Mouse (Mus musculus): Measurements from ENCODE around the gene Usp29. TPM values are rescaled to one million over a fixed set of nuclear protein-coding genes. Genes with fewer than 3 reads are reported as not detected.
A peak's percentile ranks its signal among the peaks of the same experiment; 100 is the strongest.

Gene Usp29
- polyA plus RNA-seq, 1 experiment: not detected

- Histone ChIP-seq H3K4me1 (ENCODE audit: control insufficient read depth, insufficient read depth, low read length) (no peaks in the 10 kb centered on the region), H3K27ac (ENCODE audit: insufficient read depth, low read depth, low read length) (peak overlapping the region; percentile 94), H3K4me3 (ENCODE audit: insufficient read depth, low read depth, low read length) (peak overlapping the region; percentile 57)
- 48% methylated on average over 19 of the region's 19 CpGs for WGBS
- TF ChIP-seq CTCF (IDR thresholded peaks at IDR 0.05; ENCODE audit: insufficient read depth, low read depth, low read length) (no peak), POLR2A (IDR thresholded peaks at IDR 0.05; ENCODE audit: insufficient read depth, low read depth, low read length) (no peak; the same call in 1 of the 2 replicates)
These were observed 2.0 kb upstream of the Usp29 start for GRCm38 (mm10) chr7:6728263-6728931.

GRCm38 (mm10) chr7:6729061-6729817, 1.1 kb upstream of the Usp29 start:
- H3K4me3 ChIP-seq (ENCODE audit: insufficient read depth, low read depth, low read length): peak overlapping the region; percentile 57
- 53% methylated on average over 37 of the region's 37 CpGs for WGBS
- 0 out of 2 replicates have a peak, but pooled peaks have one; percentile 32 for TF ChIP-seq CTCF (IDR thresholded peaks at IDR 0.05; ENCODE audit: insufficient read depth, low read depth, low read length)
- no peak for TF ChIP-seq POLR2A (IDR thresholded peaks at IDR 0.05; ENCODE audit: insufficient read depth, low read depth, low read length)

GRCm38 (mm10) chr7:6730801-6731200, 423 bp downstream of the Usp29 start:
- peak overlapping the region; percentile 53 for H3K4me3 ChIP-seq (ENCODE audit: insufficient read depth, low read depth, low read length)
- peak overlapping the region; percentile 45; the same call in 1 of the 2 replicates for H3K27ac ChIP-seq (ENCODE audit: insufficient read depth, low read depth, low read length)
- H3K4me1 ChIP-seq (ENCODE audit: control insufficient read depth, insufficient read depth, low read length): no peaks in the 10 kb centered on the region
- 52% methylated on average over 15 of the region's 15 CpGs for whole genome bisulfite sequencing
- TF ChIP-seq POLR2A (IDR thresholded peaks at IDR 0.05; ENCODE audit: insufficient read depth, low read depth, low read length) (no peak), CTCF (IDR thresholded peaks at IDR 0.05; ENCODE audit: insufficient read depth, low read depth, low read length) (no peak)

More at GRCm38 (mm10) chr7:6729061-6729817, 1.1 kb upstream of the Usp29 start:
- no peaks in the 10 kb centered on the region for H3K4me1 ChIP-seq (ENCODE audit: control insufficient read depth, insufficient read depth, low read length)
- H3K27ac ChIP-seq (ENCODE audit: insufficient read depth, low read depth, low read length): peak overlapping the region; percentile 93

- WGBS: 47% methylated on average over 3 of the region's 3 CpGs
- no peak overlapping the region for H3K4me3 ChIP-seq (ENCODE audit: insufficient read depth, low read depth, low read length)
- no peaks in the 10 kb centered on the region for H3K4me1 ChIP-seq (ENCODE audit: control insufficient read depth, insufficient read depth, low read length)
- no peak overlapping the region for H3K27ac ChIP-seq (ENCODE audit: insufficient read depth, low read depth, low read length)
- TF ChIP-seq CTCF (IDR thresholded peaks at IDR 0.05; ENCODE audit: insufficient read depth, low read depth, low read length) (no peak), POLR2A (IDR thresholded peaks at IDR 0.05; ENCODE audit: insufficient read depth, low read depth, low read length) (no peak)
These were observed 995 bp downstream of the Usp29 start for GRCm38 (mm10) chr7:6731373-6731772.

GRCm38 (mm10) chr7:6731930-6732329, 1.6 kb downstream of the Usp29 start:
- Histone ChIP-seq H3K27ac (ENCODE audit: insufficient read depth, low read depth, low read length) (no peak overlapping the region), H3K4me3 (ENCODE audit: insufficient read depth, low read depth, low read length) (no peak overlapping the region), H3K4me1 (ENCODE audit: control insufficient read depth, insufficient read depth, low read length) (no peaks in the 10 kb centered on the region)
- TF ChIP-seq CTCF (IDR thresholded peaks at IDR 0.05; ENCODE audit: insufficient read depth, low read depth, low read length) (no peak), POLR2A (IDR thresholded peaks at IDR 0.05; ENCODE audit: insufficient read depth, low read depth, low read length) (no peak)
- 52% methylated on average over 4 of the region's 4 CpGs for WGBS

GRCm38 (mm10) chr7:6736060-6736459, 5.7 kb downstream of the Usp29 start:
- Histone ChIP-seq H3K4me1 (ENCODE audit: control insufficient read depth, insufficient read depth, low read length) (no peaks in the 10 kb centered on the region), H3K4me3 (ENCODE audit: insufficient read depth, low read depth, low read length) (no peak overlapping the region), H3K27ac (ENCODE audit: insufficient read depth, low read depth, low read length) (no peak overlapping the region)
- TF ChIP-seq CTCF (IDR thresholded peaks at IDR 0.05; ENCODE audit: insufficient read depth, low read depth, low read length) (no peak), POLR2A (IDR thresholded peaks at IDR 0.05; ENCODE audit: insufficient read depth, low read depth, low read length) (no peak)
- 57% methylated on average over 1 of the region's 1 CpGs for WGBS

- Histone ChIP-seq H3K4me3 (ENCODE audit: insufficient read depth, low read depth, low read length) (no peak overlapping the region), H3K27ac (ENCODE audit: insufficient read depth, low read depth, low read length) (no peak overlapping the region), H3K4me1 (ENCODE audit: control insufficient read depth, insufficient read depth, low read length) (no peaks in the 10 kb centered on the region)
- 66% methylated on average over 10 of the region's 10 CpGs for WGBS
- TF ChIP-seq POLR2A (IDR thresholded peaks at IDR 0.05; ENCODE audit: insufficient read depth, low read depth, low read length): no peak
- TF ChIP-seq CTCF (IDR thresholded peaks at IDR 0.05; ENCODE audit: insufficient read depth, low read depth, low read length): no peak
These were observed 14.0 kb downstream of the Usp29 start for GRCm38 (mm10) chr7:6744281-6744904.

GRCm38 (mm10) chr7:6749196-6749595, 18.8 kb downstream of the Usp29 start:
- no peak overlapping the region for H3K4me3 ChIP-seq (ENCODE audit: insufficient read depth, low read depth, low read length)
- H3K27ac ChIP-seq (ENCODE audit: insufficient read depth, low read depth, low read length): no peak overlapping the region
- TF ChIP-seq POLR2A (IDR thresholded peaks at IDR 0.05; ENCODE audit: insufficient read depth, low read depth, low read length) (no peak), CTCF (IDR thresholded peaks at IDR 0.05; ENCODE audit: insufficient read depth, low read depth, low read length) (no peak)
- H3K4me1 ChIP-seq (ENCODE audit: control insufficient read depth, insufficient read depth, low read length): no peaks in the 10 kb centered on the region
- WGBS: 50% methylated on average over 7 of the region's 7 CpGs

GRCm38 (mm10) chr7:6753440-6753839, 23.1 kb downstream of the Usp29 start:
- WGBS: 20% methylated on average over 4 of the region's 4 CpGs
- H3K27ac ChIP-seq (ENCODE audit: insufficient read depth, low read depth, low read length): 0 out of 2 replicates have a peak overlapping the region, but pooled peaks have one; percentile 51
- TF ChIP-seq CTCF (IDR thresholded peaks at IDR 0.05; ENCODE audit: insufficient read depth, low read depth, low read length): no peak

More at GRCm38 (mm10) chr7:6753440-6753839, 23.1 kb downstream of the Usp29 start:
- Histone ChIP-seq H3K4me3 (ENCODE audit: insufficient read depth, low read depth, low read length) (no peak overlapping the region), H3K4me1 (ENCODE audit: control insufficient read depth, insufficient read depth, low read length) (no peaks in the 10 kb centered on the region)
